Mouse (Mus musculus): ENCODE data around the gene Npas3. TPM values are rescaled to one million over a fixed set of nuclear protein-coding genes. Genes with fewer than 3 reads are reported as not detected.

Gene Npas3
- polyA plus RNA-seq, 1 experiment, result 0.30 TPM

DNA sequence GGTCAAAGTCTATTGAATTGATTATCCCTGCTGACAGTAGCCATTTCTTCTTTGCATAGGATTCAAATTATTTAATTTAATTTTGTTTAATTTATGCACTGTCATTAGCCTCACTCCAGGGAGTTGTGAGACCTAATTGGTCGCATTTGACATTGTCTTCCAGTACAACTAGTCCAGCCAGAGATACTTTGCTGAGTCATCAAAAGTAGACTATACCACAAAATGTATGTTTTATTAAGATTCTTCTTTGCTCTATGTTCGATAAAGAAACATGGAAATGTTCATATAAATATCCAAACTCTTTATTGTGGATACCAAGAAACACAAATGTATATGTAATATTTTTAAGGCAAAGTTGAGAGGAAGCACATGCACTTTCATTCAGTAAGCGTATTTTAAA is 446.8 kb downstream of the Npas3 start:
- no peak for DNase-seq (ENCODE audit: low read depth)

DNA sequence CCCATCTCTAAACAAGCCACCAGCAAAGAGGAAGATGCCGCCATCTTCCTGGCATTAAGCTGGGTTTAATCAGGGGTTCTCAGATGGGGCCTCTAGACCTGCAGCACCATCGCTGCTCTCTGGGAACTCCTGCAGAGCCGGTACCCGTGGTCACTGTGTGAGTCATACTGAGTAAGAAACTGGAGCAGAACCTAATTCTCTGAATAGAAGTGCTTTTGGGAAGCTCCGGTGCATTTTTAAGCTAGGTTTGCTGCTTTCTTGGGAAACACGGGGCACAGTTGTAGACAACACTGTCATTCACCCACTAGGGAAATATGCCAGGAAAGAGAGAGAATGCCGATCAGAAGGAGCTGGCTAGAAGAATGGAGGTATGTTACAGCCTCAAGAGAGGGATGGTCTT is 449.2 kb downstream of the Npas3 start:
- no peak for DNase-seq (ENCODE audit: low read depth)

DNA sequence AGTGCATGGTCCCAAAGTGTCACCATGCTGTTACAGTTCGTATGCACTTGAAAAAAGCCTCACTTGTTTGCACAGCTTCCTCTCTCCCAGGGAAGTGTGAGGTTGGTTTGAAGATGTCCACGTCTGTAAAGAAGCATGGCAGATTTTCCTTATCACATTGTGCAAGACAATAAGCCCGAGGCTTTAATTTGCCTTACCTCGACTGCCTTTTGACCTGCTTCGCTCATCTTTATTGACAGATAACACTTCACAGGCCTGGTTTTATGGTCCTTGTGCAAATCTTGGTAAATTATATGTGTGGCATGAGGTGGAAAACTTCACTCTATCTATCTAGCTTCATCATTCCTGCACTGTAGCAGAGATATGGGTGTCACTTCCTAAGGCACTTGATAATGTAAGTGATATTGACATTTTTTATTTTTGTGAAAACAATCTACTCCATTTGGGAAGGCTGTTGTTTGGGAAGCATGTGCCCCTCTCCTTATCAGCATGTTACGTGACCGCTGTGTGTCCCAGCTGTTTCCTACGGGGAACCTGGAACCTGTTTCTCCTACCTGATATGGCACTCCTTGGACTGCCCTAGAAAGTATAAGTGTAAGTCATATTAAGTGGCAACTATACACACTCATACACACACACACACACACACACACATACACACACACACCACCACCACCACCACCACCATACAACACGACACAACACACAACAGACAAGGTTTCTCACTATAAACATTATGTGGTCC is 450.2 kb downstream of the Npas3 start:
- DNase-seq (ENCODE audit: low read depth), result no peak

DNA sequence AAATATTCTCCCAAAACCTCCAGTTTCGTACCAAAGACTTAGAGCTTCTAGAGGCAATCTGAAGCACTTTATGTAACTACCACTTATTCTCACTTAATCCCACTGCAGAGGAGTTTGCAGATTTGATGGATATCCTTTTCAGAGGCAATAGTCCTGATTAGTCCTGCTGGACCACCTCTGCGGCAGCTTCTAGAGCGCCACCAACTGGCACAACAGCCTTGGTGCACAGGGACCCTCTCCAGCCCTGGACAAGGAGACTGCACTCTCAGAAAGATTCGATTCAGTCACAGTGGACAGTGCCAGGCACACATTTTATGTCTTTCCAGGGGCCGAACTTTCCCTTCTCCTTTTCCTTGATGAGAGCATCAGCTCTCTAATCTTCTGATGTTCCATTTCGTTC is 471.4 kb downstream of the Npas3 start:
- no peak for DNase-seq (ENCODE audit: low read depth)

DNA sequence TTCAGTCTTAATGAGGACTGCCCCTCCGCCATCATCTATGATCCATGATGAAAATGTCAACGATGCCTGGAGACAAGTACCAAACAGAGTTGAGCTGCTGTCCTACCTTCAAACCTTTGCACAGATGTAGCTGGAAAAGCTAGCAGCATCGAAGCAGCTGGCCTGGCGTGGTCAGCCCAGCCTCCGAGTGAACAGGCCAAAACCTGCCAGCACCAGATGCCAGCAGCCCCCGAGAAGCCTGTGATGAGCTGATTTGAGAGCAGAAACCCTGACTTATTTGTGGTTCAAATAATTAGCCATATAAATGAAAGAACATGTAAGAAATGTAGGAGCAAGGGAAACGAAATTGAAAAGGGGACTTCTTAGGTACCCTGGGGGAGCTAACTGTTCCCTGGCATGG is 473.7 kb downstream of the Npas3 start:
- no peak for DNase-seq (ENCODE audit: low read depth)

DNA sequence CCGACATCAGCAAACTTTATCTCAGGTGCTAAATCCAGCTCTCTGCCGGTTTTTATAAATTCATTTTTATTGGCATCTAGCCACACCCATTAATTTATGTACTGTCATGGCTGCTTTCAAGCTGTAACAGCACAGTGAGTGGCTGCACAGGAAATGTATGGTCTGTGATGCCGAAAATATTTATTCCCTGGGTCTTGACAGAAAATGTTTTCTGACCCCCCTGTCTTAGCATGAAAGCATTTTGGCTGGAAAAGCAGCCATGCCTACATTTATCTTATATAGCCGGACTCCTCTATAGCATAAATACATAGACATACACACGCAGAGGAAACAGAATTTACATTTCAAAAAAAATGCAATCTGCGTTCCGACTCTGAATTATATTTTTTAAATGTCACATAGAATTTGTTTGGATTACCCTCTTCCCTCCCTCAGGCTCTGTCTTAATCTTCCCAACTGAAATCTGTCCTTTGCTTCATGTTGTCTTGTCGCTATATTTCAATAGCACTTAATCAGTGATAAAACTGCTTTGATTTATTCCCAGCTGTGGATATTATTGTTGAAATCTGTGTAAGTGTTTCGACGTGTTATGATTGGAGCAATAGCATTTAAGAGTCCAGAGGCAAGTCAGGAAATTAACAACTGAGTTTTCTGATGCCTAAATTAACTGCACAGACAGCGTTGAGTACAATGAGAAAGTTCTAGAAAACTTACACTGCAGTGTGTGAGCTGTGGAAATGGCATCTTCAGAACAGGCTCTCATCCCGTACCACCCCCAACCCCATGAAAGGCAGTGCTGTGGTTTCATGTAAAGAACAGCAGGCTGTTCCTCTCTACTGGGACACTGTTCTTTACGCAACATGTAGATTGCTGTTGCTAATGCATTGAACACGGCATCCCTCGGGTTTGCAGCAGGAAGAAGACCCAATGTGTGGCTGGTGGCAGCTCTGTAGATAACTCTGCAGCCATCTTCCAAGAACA is 474.5 kb downstream of the Npas3 start:
- no peak for DNase-seq (ENCODE audit: low read depth)

DNA sequence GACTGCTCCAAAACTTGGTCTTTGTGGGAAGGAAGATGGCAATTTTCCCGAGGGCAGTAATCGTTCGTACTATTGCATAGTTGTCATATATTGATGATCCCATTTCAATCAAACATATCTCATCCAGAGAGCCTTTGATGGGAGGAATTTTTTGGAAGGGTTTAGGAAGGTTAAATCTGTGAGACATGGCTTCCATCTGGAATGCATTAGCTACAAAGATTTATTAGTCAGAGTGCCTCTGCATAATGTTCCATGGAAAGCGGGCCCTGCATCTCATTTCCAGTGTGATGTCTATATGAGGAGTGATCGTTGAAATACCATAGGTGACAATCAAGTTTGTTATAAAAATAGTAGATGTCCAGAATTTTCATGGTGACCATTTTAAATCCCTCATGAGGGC is 480.8 kb downstream of the Npas3 start:
- no peak for DNase-seq (ENCODE audit: low read depth)

DNA sequence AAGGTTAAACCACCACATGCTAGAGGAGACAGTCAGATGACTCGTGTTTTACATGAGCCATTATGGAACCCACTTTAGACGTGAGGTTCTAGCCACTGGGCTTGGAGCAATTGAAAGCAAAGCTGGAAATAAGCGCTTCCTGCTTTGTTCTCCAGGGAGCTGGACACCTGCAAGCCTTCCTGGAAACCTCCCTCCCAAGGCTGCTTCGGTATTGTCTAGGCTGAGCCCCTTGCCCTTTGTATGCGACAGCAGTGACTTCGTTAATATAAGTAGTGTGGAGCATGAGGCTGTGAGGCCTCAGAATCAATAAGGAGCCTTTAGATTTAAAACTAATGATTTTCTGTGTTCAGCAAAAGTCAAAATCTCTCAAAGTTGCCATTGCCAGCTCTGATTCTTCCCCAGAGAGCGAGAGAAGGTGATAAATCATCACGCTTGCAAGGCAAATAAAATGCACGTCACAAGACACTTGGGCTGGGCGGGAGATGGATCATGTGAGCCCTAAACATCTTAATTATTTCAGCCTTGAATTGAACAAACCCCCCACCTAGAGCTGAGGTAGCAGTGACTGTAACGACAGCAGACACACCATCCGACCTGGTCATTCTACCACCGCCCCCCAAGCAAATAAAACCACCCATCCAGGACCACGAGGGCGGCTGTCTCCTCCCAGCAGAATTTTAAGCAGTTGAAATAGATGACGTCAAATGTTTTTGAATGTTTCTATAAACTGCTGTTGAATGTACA is 490.2 kb downstream of the Npas3 start:
- no peak for DNase-seq (ENCODE audit: low read depth)

DNA sequence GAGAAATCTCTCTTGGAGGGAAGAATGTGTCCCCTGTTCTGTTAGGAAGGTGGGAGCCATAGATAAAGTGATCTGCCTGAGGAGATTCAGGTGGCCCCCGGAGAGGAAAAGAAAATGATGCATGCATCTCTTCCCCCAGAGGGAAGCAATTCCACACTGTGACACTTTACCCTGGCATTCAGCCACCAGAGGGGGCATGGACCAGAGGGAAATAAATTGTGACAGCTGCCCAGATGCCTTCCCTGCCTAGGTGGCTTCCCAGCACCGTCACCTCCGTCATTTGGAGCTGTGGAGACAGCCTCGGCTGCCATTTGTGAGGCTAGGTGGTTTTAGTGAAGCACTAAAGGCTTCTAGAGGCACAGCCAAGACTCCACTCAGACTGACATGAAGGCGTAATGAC is 498.2 kb downstream of the Npas3 start:
- no peak for DNase-seq (ENCODE audit: low read depth)

DNA sequence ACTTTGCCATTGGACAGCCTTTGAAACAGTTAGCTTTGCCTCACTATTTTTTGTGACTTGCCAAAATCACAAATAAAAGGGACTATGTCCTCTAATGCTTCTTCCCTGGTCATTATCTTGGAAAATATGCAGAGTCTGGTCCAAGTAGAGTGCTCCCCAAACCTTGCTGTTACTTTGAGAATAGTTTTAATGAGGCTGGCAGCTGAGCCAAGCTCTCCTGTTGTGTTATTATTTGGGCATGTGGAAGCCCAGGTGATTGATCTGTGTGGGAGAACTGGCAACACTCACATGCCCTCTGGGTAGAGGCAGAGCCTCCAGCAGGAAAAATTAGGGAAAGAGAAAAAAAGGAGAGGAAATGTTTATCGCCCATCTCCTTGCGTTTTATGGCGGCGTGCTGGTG is 500.9 kb downstream of the Npas3 start:
- no peak for DNase-seq (ENCODE audit: low read depth)

DNA sequence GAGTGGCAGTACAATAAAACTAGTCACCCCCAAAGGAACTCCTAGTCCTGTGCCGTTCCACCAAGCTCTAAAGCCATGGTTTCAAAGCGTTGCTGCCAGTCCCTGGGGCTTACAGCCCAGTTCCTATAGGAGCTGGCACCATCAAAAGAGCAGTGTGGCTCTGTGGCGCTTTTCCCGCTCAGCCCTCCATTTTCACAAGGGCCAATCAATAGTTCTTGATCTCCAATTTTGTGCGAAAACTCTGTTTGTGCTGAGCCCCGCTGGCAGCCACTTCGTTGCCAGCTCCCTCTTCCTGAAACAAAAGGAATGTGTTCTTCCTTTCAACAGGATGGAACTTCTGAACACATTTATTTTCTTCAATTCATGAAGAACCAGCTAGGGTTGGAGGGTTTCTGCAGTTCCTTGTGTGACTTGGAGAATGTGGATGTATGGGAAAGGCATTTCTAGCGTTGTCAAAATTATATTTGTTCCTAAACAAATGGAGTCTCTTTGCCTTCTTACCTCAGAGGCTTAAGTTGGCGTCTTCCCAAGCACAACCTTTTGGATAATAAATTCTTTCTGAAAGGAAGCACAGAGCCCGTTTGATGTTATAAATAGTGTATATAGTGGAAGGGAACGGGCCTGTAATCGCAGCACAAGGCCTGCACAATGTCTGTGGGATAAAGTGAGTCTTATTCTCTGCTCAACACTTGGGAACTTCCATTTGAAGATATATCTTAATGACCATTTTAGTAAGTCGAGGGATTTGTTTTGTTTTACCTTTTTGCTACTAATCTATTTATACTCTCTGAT is 504.0 kb downstream of the Npas3 start:
- DNase-seq (ENCODE audit: low read depth), result no peak

DNA sequence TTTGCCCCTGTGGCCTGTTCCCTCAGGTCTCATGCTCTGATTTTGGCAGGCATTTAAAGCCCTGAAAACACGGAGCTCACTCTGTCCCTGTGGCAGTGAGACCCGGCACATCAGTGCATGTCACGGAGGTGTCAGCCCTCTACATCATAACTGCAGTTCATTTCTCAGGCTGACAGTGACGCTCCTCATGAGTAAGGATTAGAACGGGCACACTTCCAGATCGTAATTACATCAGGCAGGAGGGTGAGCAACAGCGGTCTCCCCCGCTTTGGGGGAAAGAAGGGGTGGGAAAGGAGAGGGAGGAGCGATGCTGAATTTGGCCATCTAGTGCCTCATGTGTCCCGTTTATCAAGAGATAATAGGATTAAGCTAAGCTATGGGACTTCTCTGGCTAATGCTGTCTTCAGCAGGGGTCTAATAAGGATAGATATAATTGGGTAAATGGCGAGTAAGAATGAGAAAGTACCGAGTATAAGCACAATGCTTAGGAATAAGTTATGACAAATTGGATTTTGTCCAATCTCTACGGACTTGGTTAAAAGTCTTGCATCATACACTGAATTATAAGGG is 505.0 kb downstream of the Npas3 start:
- DNase-seq (ENCODE audit: low read depth), result no peak

DNA sequence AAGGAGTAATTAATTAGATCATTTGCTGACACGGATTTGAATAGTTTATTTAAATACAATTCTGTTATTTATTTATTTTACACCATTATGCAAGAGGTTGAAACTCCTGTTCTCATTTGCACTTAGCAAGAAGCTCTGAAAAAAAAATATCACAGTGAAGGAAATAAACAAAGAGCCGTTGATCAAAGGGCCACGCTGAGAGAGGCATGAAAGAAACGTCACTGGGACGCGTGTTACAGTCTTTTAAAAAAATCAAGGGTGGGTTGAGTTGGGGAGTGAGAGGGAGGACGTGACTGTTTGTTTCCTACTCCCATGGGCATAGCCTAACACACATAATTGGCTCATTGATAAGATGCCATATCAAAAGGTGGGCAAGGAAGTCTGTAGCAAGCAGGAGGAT is 505.8 kb downstream of the Npas3 start:
- no peak for DNase-seq (ENCODE audit: low read depth)

DNA sequence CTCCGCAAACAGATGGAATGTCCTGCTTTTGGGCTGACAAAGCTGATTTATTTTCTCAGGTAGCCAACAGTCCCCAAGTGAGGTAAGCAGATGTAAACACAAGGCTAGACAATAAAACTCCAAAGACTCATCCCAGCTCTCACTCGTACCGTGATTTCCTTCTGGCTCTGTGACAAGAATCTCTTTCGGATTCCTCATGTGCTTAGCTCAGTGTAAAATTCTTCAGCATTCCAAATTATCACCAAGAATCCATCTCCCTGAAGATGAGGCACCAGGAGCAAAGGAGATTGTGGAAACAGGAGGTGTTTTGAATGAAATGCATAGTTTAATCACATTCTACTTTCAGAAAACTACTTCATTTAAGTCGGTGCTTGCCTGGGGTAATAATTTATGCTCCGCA is 509.2 kb downstream of the Npas3 start:
- no peak for DNase-seq (ENCODE audit: low read depth)

DNA sequence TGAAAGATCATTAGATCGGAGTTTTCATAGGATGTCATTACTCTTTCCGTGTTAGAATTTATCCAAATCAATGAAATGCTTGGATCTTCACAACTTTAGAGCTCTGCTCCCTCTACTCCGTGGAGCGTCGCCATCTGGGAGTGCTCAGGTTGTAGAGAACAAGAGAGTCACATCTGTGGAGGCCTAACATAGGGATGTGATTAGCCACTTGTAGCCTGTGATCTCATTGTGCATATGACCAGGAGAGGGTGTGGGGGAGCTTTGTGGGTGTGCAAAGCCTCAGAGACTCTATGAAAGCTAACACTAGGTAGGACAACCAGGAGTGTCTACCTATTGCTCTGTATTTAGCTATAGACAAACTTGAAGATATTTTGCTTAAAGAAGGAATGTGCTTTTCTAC is 509.9 kb downstream of the Npas3 start:
- no peak for DNase-seq (ENCODE audit: low read depth)

DNA sequence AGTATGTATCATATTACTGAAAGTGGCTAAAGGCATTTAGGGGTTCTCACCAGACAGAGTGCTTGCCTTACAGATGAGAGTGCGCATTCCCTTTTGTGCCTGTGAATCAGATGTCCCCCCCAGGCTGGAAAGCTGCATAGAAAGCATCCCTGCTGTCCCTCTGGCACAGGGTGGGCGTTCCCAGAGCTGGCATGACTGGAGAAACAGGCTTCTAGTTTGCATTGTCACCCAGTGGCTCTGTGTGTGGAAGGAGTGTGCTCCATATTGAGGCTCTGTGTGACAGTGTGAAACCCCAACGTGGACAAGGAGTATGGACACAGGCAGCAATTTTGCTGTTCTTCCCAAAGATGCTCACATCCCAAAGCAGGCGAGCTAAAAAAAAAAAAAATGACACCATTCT is 515.7 kb downstream of the Npas3 start:
- no peak for DNase-seq (ENCODE audit: low read depth)

DNA sequence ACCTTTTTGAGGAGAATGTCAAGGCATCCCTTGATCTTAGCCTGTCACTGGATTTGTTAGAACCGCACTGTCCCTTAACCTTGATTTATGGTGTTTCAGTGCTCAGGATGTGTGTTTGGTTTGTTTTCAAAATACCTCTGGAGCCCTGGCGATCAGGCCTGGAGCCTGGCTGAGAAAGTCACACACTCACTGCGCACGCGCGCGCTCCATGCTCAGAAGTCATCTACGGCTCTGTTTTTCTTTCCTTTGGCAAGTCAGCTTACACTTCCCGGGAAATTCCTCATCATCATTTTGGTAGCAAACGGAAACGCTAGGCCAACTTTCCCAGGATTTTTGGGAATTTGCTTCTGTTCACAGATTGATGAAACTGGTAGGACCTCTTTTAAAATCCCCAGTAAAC is 519.9 kb downstream of the Npas3 start:
- DNase-seq (ENCODE audit: low read depth), result no peak

DNA sequence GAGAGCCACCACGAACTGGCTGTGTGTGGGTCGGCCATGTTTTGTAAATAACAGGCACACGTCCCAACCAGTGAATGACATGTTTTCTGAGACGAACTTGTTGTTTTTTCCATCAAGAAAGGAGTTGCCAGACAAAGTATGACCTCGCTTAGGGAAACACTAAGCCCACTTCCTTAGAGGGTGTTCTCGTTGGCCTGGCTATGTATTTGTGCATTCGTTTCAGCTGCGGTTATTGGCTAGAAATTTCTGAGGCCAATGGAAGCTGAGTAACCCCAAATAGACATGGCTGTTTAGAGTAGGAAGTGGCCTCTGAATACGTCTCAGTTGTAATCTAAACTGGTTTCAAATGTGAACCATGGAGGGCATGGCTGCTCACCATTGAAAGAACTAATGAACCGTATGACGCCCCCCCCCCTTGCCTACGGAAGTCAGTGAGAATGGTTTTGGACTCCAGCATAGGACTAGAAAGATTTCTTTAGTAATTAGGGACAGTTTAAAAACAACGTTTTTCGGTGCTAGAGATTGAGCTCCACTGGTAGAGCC is 523.0 kb downstream of the Npas3 start:
- no peak for DNase-seq (ENCODE audit: low read depth)

DNA sequence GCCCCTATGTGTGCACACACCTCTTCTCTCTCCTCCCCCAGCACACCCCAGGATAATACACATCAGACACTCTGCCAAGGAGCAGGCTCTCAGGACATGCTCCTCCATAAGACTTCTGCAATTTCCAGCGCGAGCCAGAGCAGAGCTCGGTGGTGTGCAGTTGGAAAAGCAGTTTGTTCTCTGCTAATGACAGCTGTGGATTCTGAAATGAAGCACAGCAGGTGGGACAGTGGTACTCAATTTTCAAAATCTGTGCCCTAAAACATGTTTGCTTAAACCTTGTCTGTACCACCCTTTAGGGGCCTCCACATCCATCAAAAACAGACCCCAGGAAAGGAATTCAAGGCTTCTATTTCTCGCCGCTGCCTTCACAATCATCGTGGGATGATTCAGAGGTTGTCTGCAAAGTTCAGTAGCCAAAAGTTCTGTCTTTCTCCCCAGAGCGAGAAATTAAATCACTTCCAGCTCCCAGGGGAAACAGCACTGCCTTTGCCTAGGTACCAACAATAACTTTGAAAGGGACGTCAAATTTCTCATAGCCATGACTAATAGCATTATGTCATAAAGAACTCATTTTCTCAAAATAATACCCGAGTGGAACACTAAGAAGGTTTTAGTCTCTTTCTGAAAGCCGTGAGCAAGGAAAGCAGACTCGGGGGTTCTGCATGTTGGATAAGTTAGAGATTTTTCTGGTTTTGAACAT is 533.5 kb downstream of the Npas3 start:
- no peak for DNase-seq (ENCODE audit: low read depth)

DNA sequence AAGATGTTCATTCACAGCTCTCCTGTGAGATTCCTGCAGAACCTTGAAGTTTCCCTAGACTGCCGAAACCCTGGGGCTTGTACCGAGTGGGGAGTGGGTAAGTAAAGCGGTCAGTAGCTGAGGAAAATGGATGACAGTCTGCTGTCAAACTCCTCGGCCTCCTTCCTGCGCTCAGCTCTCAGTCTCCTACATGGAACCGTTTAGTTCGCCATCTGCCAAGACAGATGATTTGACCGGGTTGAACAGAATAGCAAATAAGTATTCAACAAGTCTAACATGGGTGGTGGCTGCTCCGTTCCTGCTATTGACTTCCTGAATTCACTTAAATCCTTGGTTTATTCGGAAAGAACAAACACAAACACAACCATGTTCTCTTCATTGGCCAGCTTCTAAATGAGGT is 541.0 kb downstream of the Npas3 start:
- no peak for DNase-seq (ENCODE audit: low read depth)

Data from gonadal fat pad, adult 2 months (tissue).